Mouse (Mus musculus) megakaryocyte-erythroid progenitor cell, adult 5-6 weeks (primary cell): ENCODE data around the gene Gm2237. TPM values are rescaled to one million over a fixed set of nuclear protein-coding genes. Genes with fewer than 3 reads are reported as not detected.
"Not testable (repeated sequence)": the region's sequence is repeated elsewhere in the genome, so short reads cannot be mapped to it uniquely, and the experiment has no call there.

Experiments
- ATAC-seq: replicated peaks from 2 replicates; pipeline ENCODE4 v1.8.0; 2016; ENCODE audit warnings: mild to moderate bottlenecking, inconsistent platforms; ENCODE audit not compliant: severe bottlenecking, poor library complexity, low FRiP score, low TSS enrichment
- total RNA-seq, 2 experiments: library from RNA; stranded (forward) in 1 of 2; stranded (reverse) in 1 of 2; fragments of 200-1000, 215-1000 nt in 1 of 2; fragments of >200 nt in 1 of 2; fragmentation: Nextera tagmentation in 1 of 2; gene quantifications; 2 replicates each; pipeline ENCODE4 v1.2.3; 2014 to 2017

The Gm2237 gene
- total RNA-seq (2014; fragmentation: Nextera tagmentation) = 1.9 and 5.1 TPM in 2 replicates
- 0.08 TPM in 1 of 2 replicates, not detected in the other for total RNA-seq (2017)

DNA sequence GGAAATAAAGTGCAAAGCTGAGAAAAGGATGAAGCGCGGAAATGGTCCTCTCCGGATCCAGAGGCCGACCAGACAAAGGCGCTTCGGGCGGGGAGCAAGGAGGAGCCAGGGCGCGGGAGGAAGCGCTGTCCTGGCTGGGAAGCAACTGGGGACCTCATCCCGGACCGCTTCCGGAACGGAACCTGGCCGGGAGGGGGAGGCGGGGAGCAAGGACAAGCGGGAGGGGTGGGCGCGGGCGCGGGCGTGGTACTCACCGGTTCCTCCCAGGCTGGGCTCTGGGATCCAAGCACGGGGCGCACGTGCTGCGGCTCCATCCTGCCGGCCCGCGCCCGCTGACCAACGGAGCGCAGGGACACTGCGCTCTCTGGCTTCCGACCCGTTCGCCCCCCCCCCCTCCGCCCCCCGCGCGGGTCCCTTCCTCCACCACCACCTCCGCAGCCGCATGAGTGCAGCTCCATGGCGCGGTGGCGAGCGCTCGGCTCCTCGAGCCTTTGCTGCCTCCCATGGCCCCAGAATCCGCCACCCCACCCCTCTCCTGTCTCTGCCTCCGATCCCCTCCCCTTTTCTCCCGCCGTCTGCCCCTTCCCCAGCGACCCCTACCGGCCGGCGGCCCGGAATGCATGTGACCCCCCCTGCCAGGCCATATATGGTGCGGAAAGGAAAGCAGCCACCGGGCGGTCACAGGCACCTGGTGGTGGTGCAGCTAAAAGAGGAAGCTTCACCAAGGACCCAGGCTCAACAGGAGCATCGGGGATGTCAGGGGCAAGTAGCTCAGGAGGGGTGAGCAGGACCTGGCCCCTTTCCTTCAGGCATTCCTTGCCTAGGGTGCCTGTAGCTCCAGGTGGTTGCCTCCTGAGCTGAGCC, at the start of gene Gm2237:
Gene Gm2237 (minus strand): TSS at position 332 of the 864 bp plus-strand sequence.
- ATAC-seq = not testable (repeated sequence)

DNA sequence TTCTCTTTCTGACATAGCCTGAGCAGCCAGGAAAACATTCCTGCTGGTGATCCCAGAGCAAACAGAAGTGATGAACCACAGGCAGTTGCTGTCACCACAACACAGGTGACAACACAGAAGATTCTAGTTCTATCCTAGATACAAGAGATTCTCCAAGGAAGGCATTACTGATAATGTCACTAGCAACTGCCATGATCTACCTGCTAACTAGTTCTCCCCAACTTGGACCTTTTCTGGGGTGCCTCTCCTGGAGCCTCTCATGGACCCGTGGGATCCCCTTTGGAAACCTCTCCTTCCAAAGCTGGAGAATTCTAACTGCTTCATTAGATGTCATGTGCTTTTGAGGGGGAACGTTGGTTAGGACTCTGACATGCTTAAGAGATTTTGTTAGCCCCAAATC, 17.5 kb upstream of the Gm2237 start, which contains the start of gene Gm5458:
Gene Gm5458 (minus strand): TSS at position 101 of the 400 bp plus-strand sequence.
- ATAC-seq = not testable (repeated sequence)

DNA sequence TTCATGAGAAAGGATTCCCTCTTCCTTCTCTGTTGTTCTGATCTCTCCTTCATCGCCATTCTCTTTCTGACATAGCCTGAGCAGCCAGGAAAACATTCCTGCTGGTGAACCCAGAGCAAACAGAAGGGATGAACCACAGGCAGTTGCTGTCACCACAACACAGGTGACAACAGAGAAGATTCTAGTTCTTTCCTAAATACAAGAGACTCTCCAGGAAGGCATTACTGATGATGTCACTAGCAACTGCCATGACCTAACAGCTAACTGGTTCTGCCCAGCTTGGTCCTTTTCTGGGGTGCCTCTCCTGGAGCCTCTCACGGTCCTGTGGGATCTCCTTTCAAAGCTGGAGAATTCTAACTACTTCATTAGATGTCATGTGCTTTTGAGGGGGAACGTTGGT, 35.1 kb downstream of the Gm2237 start, which contains the start of gene Gm2244:
Gene Gm2244 (minus strand): TSS at position 101 of the 400 bp plus-strand sequence.
- ATAC-seq = not testable (repeated sequence)

Other genes with a start within 250 kb of the Gm2237 start
- gene Gm21738, start 166.2 kb downstream of the Gm2237 start, total RNA-seq (2014; fragmentation: Nextera tagmentation) = 5.1 and 14.0 TPM in 2 replicates
- 11.0 TPM in 1 of 2 replicates, not detected in the other for gene Gm21738, start 166.2 kb downstream of the Gm2237 start, total RNA-seq (2017)
- not detected in 2 replicates for gene Gm2244, start 35.2 kb downstream of the Gm2237 start, total RNA-seq (2014; fragmentation: Nextera tagmentation)
- not detected in 2 replicates for gene Gm2244, start 35.2 kb downstream of the Gm2237 start, total RNA-seq (2017)
- not detected in 2 replicates for gene Gm5458, start 17.4 kb upstream of the Gm2237 start, total RNA-seq (2014; fragmentation: Nextera tagmentation)
- gene Gm5458, start 17.4 kb upstream of the Gm2237 start, total RNA-seq (2017) = not detected in 2 replicates
- gene Nid2, start 166.1 kb upstream of the Gm2237 start, total RNA-seq (2014; fragmentation: Nextera tagmentation) = not detected in 2 replicates
- 0.23 TPM in 1 of 2 replicates, not detected in the other for gene Nid2, start 166.1 kb upstream of the Gm2237 start, total RNA-seq (2017)
- gene Rtraf, start 238.7 kb upstream of the Gm2237 start, total RNA-seq (2014; fragmentation: Nextera tagmentation) = 140 and 150 TPM in 2 replicates
- gene Rtraf, start 238.7 kb upstream of the Gm2237 start, total RNA-seq (2017) = 172 and 195 TPM in 2 replicates